ENCODE assay signal across 27 mouse cellular contexts in genomic region chr2:33295115-33295514, GRCm38 (mm10).
A peak's percentile ranks its signal among the peaks of the same experiment; 100 is the strongest.
DNase-seq lines count a peak whose midpoint lies in the region; ATAC-seq lines count a peak whose summit lies in the region.
"Had no signal": no experiment of that assay in that cellular context is flagged by ENCODE, and none has a peak within 500 bp of the region (broad histone marks: within the 10 kb centered on the region; RNA-seq: fewer than 3 reads in every experiment).

No protein-coding gene starts in this region.

- H3K4me3 ChIP-seq in megakaryocyte, embryonic 14.5 days (replicated peaks): peak overlapping the region; percentile 54
- no peak overlapping the region for H3K4me3 ChIP-seq in midbrain, embryonic 14.5 days (replicated peaks; ENCODE audit: low read depth, low read length)
- H3K4me3 ChIP-seq: embryonic facial prominence, embryonic 12.5 days; embryonic facial prominence, embryonic 15.5 days; heart, embryonic 12.5 days; heart, embryonic 15.5 days; hindbrain, embryonic 10.5 days; hindbrain, embryonic 13.5 days; intestine, embryonic 15.5 days had no signal

- ATAC-seq in monocyte, adult 5-6 weeks (replicated peaks; ENCODE audit: insufficient number of reproducible peaks, low FRiP score, low TSS enrichment, poor library complexity, severe bottlenecking): peak; percentile 54; the same call in 1 of the 2 replicates
- no peak for ATAC-seq in midbrain, embryonic 14.5 days (ENCODE audit: low FRiP score, low TSS enrichment)
- ATAC-seq: activated CD4-positive, CD25-positive, alpha-beta regulatory T cell, adult 4 months; forebrain, embryonic 14.5 days; forebrain, postnatal 0 days; hindbrain, embryonic 16.5 days; intestine, embryonic 15.5 days had no signal

- H3K27me3 ChIP-seq in megakaryocyte, embryonic 14.5 days (replicated peaks): peaks cover 11% of the 10 kb centered on the region
- H3K27me3 ChIP-seq in midbrain, embryonic 14.5 days (ENCODE audit: control insufficient read depth, insufficient read depth, low read length): no peaks in the 10 kb centered on the region
- H3K27me3 ChIP-seq: embryonic facial prominence, embryonic 12.5 days; embryonic facial prominence, embryonic 15.5 days; heart, embryonic 12.5 days; heart, embryonic 15.5 days; hindbrain, embryonic 13.5 days; intestine, embryonic 15.5 days had no signal

- peaks cover 14% of the 10 kb centered on the region for H3K9me3 ChIP-seq in megakaryocyte, embryonic 14.5 days
- no peaks in the 10 kb centered on the region for H3K9me3 ChIP-seq in midbrain, embryonic 14.5 days (ENCODE audit: control insufficient read depth, low read length)
- H3K9me3 ChIP-seq: embryonic facial prominence, embryonic 12.5 days; embryonic facial prominence, embryonic 15.5 days; heart, embryonic 12.5 days; heart, embryonic 15.5 days; hindbrain, embryonic 10.5 days; hindbrain, embryonic 13.5 days; intestine, embryonic 15.5 days had no signal

- peaks cover 2% of the 10 kb centered on the region for H3K36me3 ChIP-seq in megakaryocyte, embryonic 14.5 days (replicated peaks; ENCODE audit: low read length)
- H3K36me3 ChIP-seq in midbrain, embryonic 14.5 days (ENCODE audit: control insufficient read depth, insufficient read depth, low read length): peaks cover 8% of the 10 kb centered on the region
- H3K36me3 ChIP-seq: embryonic facial prominence, embryonic 12.5 days; embryonic facial prominence, embryonic 15.5 days; heart, embryonic 12.5 days; heart, embryonic 15.5 days; hindbrain, embryonic 10.5 days; intestine, embryonic 15.5 days had no signal

- H3K4me2 ChIP-seq in midbrain, embryonic 14.5 days (ENCODE audit: low read length): no peak overlapping the region
- H3K4me2 ChIP-seq: embryonic facial prominence, embryonic 12.5 days; embryonic facial prominence, embryonic 15.5 days; heart, embryonic 12.5 days; heart, embryonic 15.5 days; hindbrain, embryonic 13.5 days; intestine, embryonic 15.5 days had no signal

- DNase-seq in adrenal gland, adult (ENCODE audit: inconsistent age in 2 of 2, low spot score in 1 of 2): peak; percentile 36 to 67
- no peak for DNase-seq in adrenal gland, adult 18-20 months (ENCODE audit: low spot score in 2 of 2)
- DNase-seq in frontal cortex, adult 2 months (ENCODE audit: extremely low spot score in 1 of 2, low spot score in 1 of 2): no peak
- DNase-seq in midbrain, embryonic 14.5 days: no peak
- DNase-seq: adrenal gland, adult 2 months; adrenal gland, postnatal 14 days; cerebellum, adult 11-12 months; cerebellum, adult 8-10 months; cerebellum, postnatal 14 days; forebrain, postnatal 0 days; gastrocnemius, postnatal 10 days; gastrocnemius, postnatal 36 days; heart, adult 11 months; heart, postnatal 10 days; heart, postnatal 36 days had no signal

- peaks cover 68% of the 10 kb centered on the region for H3K4me1 ChIP-seq in megakaryocyte, embryonic 14.5 days
- H3K4me1 ChIP-seq in midbrain, embryonic 14.5 days (ENCODE audit: control insufficient read depth, insufficient read depth, low read length): peaks cover 6% of the 10 kb centered on the region; the same call in 1 of the 2 replicates

- WGBS in midbrain, embryonic 14.5 days: 89% methylated on average over 5 of the region's 5 CpGs

- no peak overlapping the region for H3K27ac ChIP-seq in midbrain, embryonic 14.5 days (replicated peaks; ENCODE audit: low read depth, low read length)
- H3K27ac ChIP-seq: embryonic facial prominence, embryonic 12.5 days; embryonic facial prominence, embryonic 15.5 days; heart, embryonic 15.5 days; hindbrain, embryonic 10.5 days; hindbrain, embryonic 13.5 days; intestine, embryonic 15.5 days had no signal

- no peak overlapping the region for H3K9ac ChIP-seq in midbrain, embryonic 14.5 days (replicated peaks; ENCODE audit: low read length)
- H3K9ac ChIP-seq: embryonic facial prominence, embryonic 12.5 days; embryonic facial prominence, embryonic 15.5 days; forebrain, postnatal 0 days; heart, embryonic 12.5 days; heart, embryonic 15.5 days; hindbrain, embryonic 13.5 days; intestine, embryonic 15.5 days had no signal

Comparison
In these comparisons a context has a peak if more than half of its experiments do, and no peak if none do; other contexts are left out.
1. DNase-seq: peak in adrenal gland, adult (2 of 2); none in adrenal gland, adult 18-20 months (0 of 2), frontal cortex, adult 2 months (0 of 2) and midbrain, embryonic 14.5 days (single experiment).